Mouse (Mus musculus) forebrain, embryonic 15.5 days (tissue): Measurements from ENCODE around the gene Clta. TPM values are rescaled to one million over a fixed set of nuclear protein-coding genes. Genes with fewer than 3 reads are reported as not detected.

Source experiments
- ATAC-seq: fragments of 200-750 bp; cut with Nextera tagmentation; replicated peaks from 2 replicates; pipeline ENCODE4 v1.8.0; 2017; ENCODE audit warnings: mild to moderate bottlenecking, moderate TSS enrichment, moderate library complexity
- H3K27ac ChIP-seq: fragments of 300-500 bp; sonication (generic); replicated peaks from 2 replicates; pipeline ENCODE4 v1.5.1; 2015; ENCODE audit warnings: mild to moderate bottlenecking, inconsistent platforms
- H3K27me3 ChIP-seq: fragments of 300-500 bp; sonication (generic); 2 replicates; pipeline ENCODE4 v1.6.1; 2015; ENCODE audit warnings: inconsistent platforms
- H3K36me3 ChIP-seq: fragments of 300-500 bp; sonication (generic); 2 replicates; pipeline ENCODE4 v1.6.1; 2015; ENCODE audit warnings: mild to moderate bottlenecking, inconsistent platforms
- H3K4me1 ChIP-seq: fragments of 300-500 bp; sonication (generic); 2 replicates; pipeline ENCODE4 v1.6.1; 2015; ENCODE audit warnings: inconsistent platforms
- H3K4me2 ChIP-seq: fragments of 300-500 bp; sonication (generic); replicated peaks from 2 replicates; pipeline ENCODE4 v1.6.1; 2015; ENCODE audit warnings: mild to moderate bottlenecking, inconsistent platforms
- H3K4me3 ChIP-seq: fragments of 300-500 bp; sonication (generic); 2 replicates; pipeline ENCODE4 v1.5.1; 2015; ENCODE audit warnings: mild to moderate bottlenecking, inconsistent platforms
- H3K9ac ChIP-seq: fragments of 300-500 bp; sonication (generic); replicated peaks from 2 replicates; pipeline ENCODE4 v1.6.1; 2015; ENCODE audit warnings: mild to moderate bottlenecking, inconsistent platforms
- H3K9me3 ChIP-seq: fragments of 300-500 bp; sonication (generic); 2 replicates; pipeline ENCODE4 v1.6.1; 2016; ENCODE audit warnings: inconsistent platforms
- WGBS: fragments of 180-500 bp; shearing (Covaris S2); methylation state at CpG from one replicate; pipeline ENCODE4 v1.1.7; 2015; ENCODE audit warnings: mixed read lengths; 5-methylcytosine and 5-hydroxymethylcytosine counted together
- polyA plus RNA-seq: library from polyadenylated mRNA; unstranded; fragments of >200 nt; fragmentation: Nextera tagmentation; extraction: Ambion mirVana; gene quantifications from 2 replicates; pipeline ENCODE4 v1.2.1, GENCODE M21; 2015

The Clta gene
- polyA plus RNA-seq, 1 experiment from 2014 or later = 309 TPM

- ATAC-seq = no peak
- Histone ChIP-seq H3K9ac (peak overlapping the region; percentile 98), H3K4me3 (peak overlapping the region; percentile 97), H3K4me1 (peaks cover 30% of the 10 kb centered on the region), H3K27me3 (no peaks in the 10 kb centered on the region), H3K9me3 (no peaks in the 10 kb centered on the region), H3K4me2 (peak overlapping the region; percentile 97), H3K27ac (no peak overlapping the region), H3K36me3 (no peaks in the 10 kb centered on the region; the same call in 1 of the 2 replicates)
- WGBS = 26% methylated on average over 11 of the region's 11 CpGs
Observed at GRCm38 (mm10) chr4:44013391-44014070, 9.3 kb downstream of the Clta start.

- Histone ChIP-seq H3K27ac (no peak overlapping the region), H3K9ac (no peak overlapping the region), H3K36me3 (peaks cover 23% of the 10 kb centered on the region), H3K4me1 (peaks cover 30% of the 10 kb centered on the region), H3K9me3 (no peaks in the 10 kb centered on the region), H3K27me3 (no peaks in the 10 kb centered on the region), H3K4me2 (no peak overlapping the region), H3K4me3 (no peak overlapping the region)
- WGBS = 91% methylated on average over 4 of the region's 4 CpGs
- no peak for ATAC-seq
Observed at GRCm38 (mm10) chr4:44016071-44016470, 11.8 kb downstream of the Clta start.

GRCm38 (mm10) chr4:44016791-44017190 is 12.5 kb downstream of the Clta start:
- H3K9ac ChIP-seq = no peak overlapping the region
- no peak overlapping the region for H3K4me2 ChIP-seq
- H3K36me3 ChIP-seq = peaks cover 26% of the 10 kb centered on the region
- H3K4me3 ChIP-seq = no peak overlapping the region
- ATAC-seq = no peak
- no peaks in the 10 kb centered on the region for H3K27me3 ChIP-seq
- WGBS = 93% methylated on average over 12 of the region's 12 CpGs
- no peak overlapping the region for H3K27ac ChIP-seq
- H3K4me1 ChIP-seq = peaks cover 29% of the 10 kb centered on the region
- H3K9me3 ChIP-seq = no peaks in the 10 kb centered on the region

GRCm38 (mm10) chr4:44022323-44022722 is 18.1 kb downstream of the Clta start:
- Histone ChIP-seq H3K9ac (no peak overlapping the region), H3K4me2 (no peak overlapping the region), H3K9me3 (no peaks in the 10 kb centered on the region), H3K4me1 (no peaks in the 10 kb centered on the region), H3K36me3 (peaks cover 68% of the 10 kb centered on the region), H3K27me3 (no peaks in the 10 kb centered on the region), H3K4me3 (no peak overlapping the region), H3K27ac (no peak overlapping the region)
- 88% methylated on average over 4 of the region's 4 CpGs for WGBS
- ATAC-seq = no peak

- Histone ChIP-seq H3K9me3 (no peaks in the 10 kb centered on the region), H3K27ac (no peak overlapping the region), H3K4me3 (no peak overlapping the region), H3K4me2 (no peak overlapping the region), H3K4me1 (no peaks in the 10 kb centered on the region), H3K36me3 (peaks cover 72% of the 10 kb centered on the region), H3K27me3 (no peaks in the 10 kb centered on the region), H3K9ac (no peak overlapping the region)
- no peak for ATAC-seq
- WGBS = 93% methylated on average over 11 of the region's 11 CpGs
Observed at GRCm38 (mm10) chr4:44022766-44023165, 18.5 kb downstream of the Clta start.

GRCm38 (mm10) chr4:44023681-44024080 is 19.4 kb downstream of the Clta start:
- H3K4me2 ChIP-seq = no peak overlapping the region
- no peak overlapping the region for H3K27ac ChIP-seq
- H3K9ac ChIP-seq = no peak overlapping the region
- H3K4me3 ChIP-seq = no peak overlapping the region
- WGBS = 96% methylated on average over 9 of the region's 9 CpGs
- peaks cover 81% of the 10 kb centered on the region for H3K36me3 ChIP-seq
- no peaks in the 10 kb centered on the region for H3K9me3 ChIP-seq
- H3K4me1 ChIP-seq = no peaks in the 10 kb centered on the region
- no peak for ATAC-seq
- H3K27me3 ChIP-seq = no peaks in the 10 kb centered on the region

- 98% methylated on average over 6 of the region's 6 CpGs for WGBS
- H3K36me3 ChIP-seq = peaks cover 82% of the 10 kb centered on the region
- H3K4me1 ChIP-seq = no peaks in the 10 kb centered on the region
- no peak overlapping the region for H3K4me2 ChIP-seq
- H3K27ac ChIP-seq = no peak overlapping the region
- no peak overlapping the region for H3K4me3 ChIP-seq
- no peak overlapping the region for H3K9ac ChIP-seq
- no peak for ATAC-seq
- H3K27me3 ChIP-seq = no peaks in the 10 kb centered on the region
- no peaks in the 10 kb centered on the region for H3K9me3 ChIP-seq
Observed at GRCm38 (mm10) chr4:44024241-44024640, 20.0 kb downstream of the Clta start.

GRCm38 (mm10) chr4:44025570-44025969 is 21.3 kb downstream of the Clta start:
- H3K27ac ChIP-seq = no peak overlapping the region
- ATAC-seq = no peak
- no peaks in the 10 kb centered on the region for H3K4me1 ChIP-seq
- H3K9me3 ChIP-seq = no peaks in the 10 kb centered on the region
- WGBS = 84% methylated on average over 6 of the region's 6 CpGs
- H3K27me3 ChIP-seq = no peaks in the 10 kb centered on the region
- H3K4me3 ChIP-seq = no peak overlapping the region
- H3K36me3 ChIP-seq = peaks cover 80% of the 10 kb centered on the region
- no peak overlapping the region for H3K4me2 ChIP-seq
- no peak overlapping the region for H3K9ac ChIP-seq

GRCm38 (mm10) chr4:44028303-44029135 is 24.3 kb downstream of the Clta start:
- 27% methylated on average over 16 of the region's 16 CpGs for WGBS
- no peak for ATAC-seq
- Histone ChIP-seq H3K9me3 (no peaks in the 10 kb centered on the region), H3K27me3 (no peaks in the 10 kb centered on the region), H3K27ac (no peak overlapping the region), H3K4me1 (no peaks in the 10 kb centered on the region), H3K4me3 (no peak overlapping the region), H3K36me3 (peaks cover 89% of the 10 kb centered on the region), H3K9ac (no peak overlapping the region), H3K4me2 (no peak overlapping the region)

GRCm38 (mm10) chr4:44029661-44030066 is 25.4 kb downstream of the Clta start:
- no peaks in the 10 kb centered on the region for H3K27me3 ChIP-seq
- WGBS = 85% methylated on average over 15 of the region's 15 CpGs
- H3K4me2 ChIP-seq = no peak overlapping the region
- no peak overlapping the region for H3K9ac ChIP-seq
- no peak overlapping the region for H3K27ac ChIP-seq
- H3K4me1 ChIP-seq = no peaks in the 10 kb centered on the region
- H3K9me3 ChIP-seq = no peaks in the 10 kb centered on the region
- no peak overlapping the region for H3K4me3 ChIP-seq
- H3K36me3 ChIP-seq = peaks cover 83% of the 10 kb centered on the region
- no peak for ATAC-seq

- H3K4me3 ChIP-seq = no peak overlapping the region
- WGBS = 75% methylated on average over 5 of the region's 5 CpGs
- H3K9ac ChIP-seq = no peak overlapping the region
- no peak overlapping the region for H3K27ac ChIP-seq
- ATAC-seq = no peak
- H3K9me3 ChIP-seq = no peaks in the 10 kb centered on the region
- no peaks in the 10 kb centered on the region for H3K27me3 ChIP-seq
- H3K4me1 ChIP-seq = no peaks in the 10 kb centered on the region
- H3K4me2 ChIP-seq = no peak overlapping the region
- H3K36me3 ChIP-seq = peaks cover 72% of the 10 kb centered on the region
Observed at GRCm38 (mm10) chr4:44031521-44031920, 27.3 kb downstream of the Clta start.

- Histone ChIP-seq H3K9ac (no peak overlapping the region), H3K4me2 (no peak overlapping the region), H3K9me3 (no peaks in the 10 kb centered on the region), H3K4me3 (no peak overlapping the region), H3K4me1 (no peaks in the 10 kb centered on the region), H3K27ac (no peak overlapping the region), H3K36me3 (peaks cover 64% of the 10 kb centered on the region), H3K27me3 (no peaks in the 10 kb centered on the region)
- 85% methylated on average over 5 of the region's 5 CpGs for WGBS
- ATAC-seq = no peak
Observed at GRCm38 (mm10) chr4:44036455-44036854, 32.2 kb downstream of the Clta start.
